Mouse (Mus musculus) small intestine, adult 2 months (tissue): Measurements from ENCODE around the gene Cachd1.

Experiments used
- CTCF ChIP-seq: fragments of 200-500 bp; IDR thresholded peaks from 2 replicates; pipeline ENCODE4 v1.5.1; 2012; ENCODE audit warnings: low read depth, mild to moderate bottlenecking, control low read depth, inconsistent platforms, low read length, moderate library complexity, mixed read lengths; ENCODE audit not compliant: insufficient replicate concordance, insufficient read length; ENCODE audit errors: extremely low read depth
- POLR2A ChIP-seq: fragments of 200-500 bp; IDR thresholded peaks from 2 replicates; pipeline ENCODE4 v1.6.1; 2012; ENCODE audit warnings: low read depth, mild to moderate bottlenecking, control low read depth, inconsistent platforms, low read length, moderate library complexity

- no peak for TF ChIP-seq POLR2A
- TF ChIP-seq CTCF, result no peak
Observed at GRCm38 (mm10) chr4:100755632-100756031, 20.8 kb upstream of the Cachd1 start.
